Mouse (Mus musculus): ENCODE measurements around the gene Ralgps1. TPM values are rescaled to one million over a fixed set of nuclear protein-coding genes. Genes with fewer than 3 reads are reported as not detected.

Gene Ralgps1
- total RNA-seq, 2 experiments from 2014 or later, result 2.0 to 3.3 TPM

DNA sequence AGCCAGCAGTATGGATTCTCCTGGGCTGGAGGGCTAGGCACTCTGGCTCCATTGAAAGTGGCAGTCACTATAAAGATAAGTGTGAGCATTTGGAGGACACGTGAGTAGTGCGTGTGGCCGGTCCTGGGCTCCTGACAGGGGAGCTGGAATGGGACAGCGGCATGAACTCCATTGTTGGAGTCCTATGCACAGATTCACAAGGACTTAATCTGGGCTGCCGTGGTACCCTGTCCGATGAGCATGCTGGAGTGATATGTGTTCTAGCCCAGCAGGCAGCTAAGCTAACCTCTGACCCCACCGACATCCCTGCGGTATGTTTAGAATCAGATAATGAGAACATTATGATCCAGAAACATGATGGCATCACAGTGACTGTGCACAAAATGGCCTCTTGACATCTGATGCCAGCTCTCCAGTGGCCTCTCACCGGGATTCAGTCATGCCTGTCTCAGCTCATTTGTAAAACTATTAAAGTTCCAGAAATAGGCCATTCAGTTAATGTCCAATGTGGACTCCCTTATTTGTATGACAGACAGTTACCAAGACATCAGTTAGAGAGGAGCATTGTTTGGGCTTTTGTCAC is 48.2 kb downstream of the Ralgps1 start:
- peak; percentile 27 for DNase-seq (ENCODE audit: low spot score)

- DNase-seq (ENCODE audit: low spot score), result no peak
Observed at GRCm38 (mm10) chr2:33321641-33322040, 49.6 kb downstream of the Ralgps1 start.

DNA sequence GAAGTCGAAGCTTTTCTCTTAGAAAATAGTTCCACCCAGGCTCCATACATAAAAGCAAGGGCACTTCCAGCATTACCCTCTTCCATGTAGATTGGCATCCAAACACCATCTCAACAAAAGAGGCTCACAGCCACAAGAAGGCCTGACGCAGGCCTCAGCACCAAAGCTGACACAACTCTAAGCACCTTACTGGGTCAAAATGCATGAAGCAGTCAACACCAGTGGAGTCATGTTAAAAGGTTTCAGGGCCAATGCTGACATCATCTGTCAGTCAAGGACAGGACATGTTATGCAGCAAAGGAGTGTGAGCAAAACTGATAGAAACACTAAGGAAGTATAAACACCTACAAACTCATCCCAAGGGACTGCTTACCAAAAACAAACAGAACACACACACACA is 50.3 kb downstream of the Ralgps1 start:
- DNase-seq (ENCODE audit: low spot score), result no peak

DNA sequence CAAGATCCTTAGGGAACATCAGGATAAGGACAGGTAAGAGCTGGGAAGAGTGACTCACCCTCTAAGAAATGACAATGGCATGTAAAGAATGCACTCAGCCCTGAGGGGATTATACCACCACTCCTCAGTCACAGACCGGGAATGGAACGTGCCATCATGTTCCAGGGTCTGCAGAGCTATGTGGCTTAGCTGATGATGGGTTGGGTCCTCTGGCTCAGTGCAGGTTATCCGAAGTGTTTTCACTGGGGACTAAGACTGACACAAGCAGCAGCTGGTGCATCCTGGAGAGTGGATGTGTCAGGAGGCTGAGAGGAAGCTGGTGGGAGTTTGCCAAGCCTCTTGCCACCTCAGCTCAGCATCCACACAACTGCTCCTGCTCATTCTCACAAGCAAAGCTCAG is 50.7 kb downstream of the Ralgps1 start:
- DNase-seq (ENCODE audit: low spot score), result no peak

GRCm38 (mm10) chr2:33319934-33320333 is 51.4 kb downstream of the Ralgps1 start:
- DNase-seq (ENCODE audit: low spot score), result no peak

DNA sequence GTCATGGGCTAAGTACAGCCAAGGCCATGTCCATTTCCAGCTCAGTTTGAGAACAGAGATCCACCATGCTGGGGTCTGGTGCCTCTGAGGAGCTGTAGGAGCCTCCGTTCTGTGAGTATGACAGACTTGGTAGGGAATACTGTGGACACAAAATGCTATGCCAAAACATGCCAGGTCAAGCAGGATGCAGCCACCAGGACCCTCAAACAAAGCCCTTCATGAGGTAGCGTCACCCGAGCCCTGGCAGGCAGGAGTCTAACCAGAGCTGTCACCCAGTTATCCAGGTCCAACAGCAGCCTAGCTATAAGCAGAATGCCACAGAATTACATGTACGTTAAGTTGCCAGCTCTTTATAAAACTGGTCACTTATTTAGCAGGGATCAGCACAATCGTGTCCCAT is 51.8 kb downstream of the Ralgps1 start:
- no peak for DNase-seq (ENCODE audit: low spot score)

GRCm38 (mm10) chr2:33318491-33318964 is 52.8 kb downstream of the Ralgps1 start:
- no peak for DNase-seq (ENCODE audit: low spot score)

DNA sequence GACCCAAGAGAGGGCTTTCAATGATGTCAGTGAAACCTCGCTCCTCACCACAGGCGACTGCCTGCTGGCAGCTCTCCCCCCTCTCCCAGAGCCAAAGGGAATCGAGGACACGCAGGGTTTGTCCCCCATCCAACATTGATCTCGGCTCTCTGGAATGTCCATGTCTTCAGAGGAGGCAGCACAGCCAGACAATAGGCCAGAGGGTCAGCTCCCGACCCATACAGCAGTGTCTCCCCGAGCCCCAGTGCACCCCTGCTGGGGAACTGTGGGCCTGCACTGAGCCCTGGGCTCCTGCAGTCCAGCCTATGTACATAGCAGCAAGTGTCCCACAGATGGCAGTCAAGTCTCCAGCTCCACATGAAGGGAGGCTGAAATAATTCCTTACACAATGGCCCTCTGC is 54.8 kb downstream of the Ralgps1 start:
- peak; percentile 93 for DNase-seq (ENCODE audit: low spot score)

- DNase-seq (ENCODE audit: low spot score), result no peak
Observed at GRCm38 (mm10) chr2:33316063-33316405, 55.3 kb downstream of the Ralgps1 start.

GRCm38 (mm10) chr2:33315233-33316062 is 55.8 kb downstream of the Ralgps1 start:
- no peak for DNase-seq (ENCODE audit: low spot score)

DNA sequence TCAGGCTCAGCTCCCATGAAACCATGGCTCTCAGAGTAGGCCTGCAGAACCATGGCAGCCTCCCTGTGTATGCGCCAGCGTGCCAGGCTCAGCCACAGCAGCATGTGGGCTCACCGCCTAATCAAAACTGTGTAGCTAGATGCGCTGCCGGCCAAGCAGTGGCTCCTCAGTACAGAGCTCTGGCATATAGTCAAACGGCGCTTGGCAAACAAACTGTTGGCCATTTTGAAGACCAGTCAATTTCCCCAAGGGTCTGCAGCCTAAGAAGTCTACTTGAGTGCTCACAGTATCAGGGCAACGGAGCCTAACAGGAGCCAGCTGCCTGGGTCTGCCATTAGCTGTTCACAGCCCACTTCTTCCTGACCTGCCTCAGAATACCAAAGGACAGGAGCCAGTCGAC is 61.9 kb downstream of the Ralgps1 start:
- no peak for DNase-seq (ENCODE audit: low spot score)

DNA sequence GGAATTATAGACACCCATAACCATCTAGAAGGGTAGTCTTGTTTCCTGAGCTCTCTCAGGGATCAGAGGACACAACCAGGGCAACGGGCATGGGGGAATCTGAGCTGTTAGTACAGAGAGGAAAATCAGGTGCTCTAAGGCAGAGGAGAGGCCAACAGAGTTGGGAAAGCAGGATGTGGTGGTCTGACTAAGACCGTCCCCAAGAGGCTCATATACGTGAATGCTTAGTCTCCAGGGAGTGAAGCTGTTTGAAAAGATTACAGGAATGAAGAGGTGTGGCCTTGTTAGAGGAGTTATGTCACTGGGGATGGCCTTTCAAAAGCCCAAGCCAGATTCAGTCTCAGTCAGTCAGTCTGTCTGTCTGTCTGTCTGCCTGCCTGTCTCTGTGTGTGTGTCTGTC is 64.7 kb downstream of the Ralgps1 start:
- no peak for DNase-seq (ENCODE audit: low spot score)

GRCm38 (mm10) chr2:33303416-33303947 is 67.8 kb downstream of the Ralgps1 start:
- DNase-seq (ENCODE audit: low spot score), result peak; percentile 34

- DNase-seq (ENCODE audit: low spot score), result no peak
Observed at GRCm38 (mm10) chr2:33302828-33303227, 68.5 kb downstream of the Ralgps1 start.

DNA sequence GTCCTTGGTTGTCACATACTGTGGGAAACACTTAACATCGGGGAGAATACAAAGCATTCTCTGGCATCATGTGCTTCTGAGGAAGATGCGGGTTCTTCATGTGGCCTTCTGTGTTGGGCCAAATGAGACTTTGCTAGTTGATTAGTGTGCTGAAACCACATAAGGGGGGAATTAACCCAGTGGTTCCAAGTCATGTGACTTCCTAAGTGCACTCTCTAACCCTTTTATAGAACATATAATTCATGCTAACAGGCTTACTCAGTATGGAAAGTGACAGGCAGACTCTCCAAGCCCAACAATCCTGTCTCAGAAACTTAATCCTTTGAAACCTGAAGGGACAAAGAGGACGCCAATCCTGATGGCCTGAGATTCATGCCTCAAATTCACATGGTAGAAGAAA is 68.9 kb downstream of the Ralgps1 start:
- no peak for DNase-seq (ENCODE audit: low spot score)

DNA sequence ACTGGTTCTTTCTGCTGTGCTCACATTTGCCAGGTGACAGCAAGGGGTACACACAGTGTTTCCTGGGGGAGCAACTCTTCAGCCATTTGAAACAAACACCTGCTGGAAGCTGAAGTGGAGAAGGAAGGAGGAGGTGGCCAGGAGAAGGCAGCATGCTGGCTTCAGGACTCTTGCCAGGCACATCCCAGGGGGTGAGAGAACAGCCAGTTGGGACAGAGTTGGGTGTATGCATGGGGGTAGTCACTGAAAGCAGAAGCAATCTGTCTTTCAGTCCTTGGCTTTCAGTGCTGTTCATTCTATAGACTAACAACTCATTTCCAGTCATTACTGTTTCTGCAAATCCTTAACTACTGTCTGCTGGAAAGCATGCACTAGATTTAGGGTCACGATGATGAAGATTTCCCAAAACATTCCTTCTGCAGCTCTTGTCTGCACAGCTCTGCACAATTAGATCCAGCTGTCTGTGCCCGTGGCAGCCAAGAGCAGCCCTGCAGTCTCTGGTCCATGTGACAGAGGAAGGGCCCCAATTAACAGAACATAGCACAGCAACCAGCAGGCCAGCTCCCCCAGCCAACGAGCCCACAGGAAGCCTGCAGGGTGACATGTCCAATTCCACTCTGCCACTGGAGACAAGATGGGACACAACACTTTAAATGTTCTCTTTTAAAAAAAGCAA is 70.8 kb downstream of the Ralgps1 start:
- no peak for DNase-seq (ENCODE audit: low spot score)

DNA sequence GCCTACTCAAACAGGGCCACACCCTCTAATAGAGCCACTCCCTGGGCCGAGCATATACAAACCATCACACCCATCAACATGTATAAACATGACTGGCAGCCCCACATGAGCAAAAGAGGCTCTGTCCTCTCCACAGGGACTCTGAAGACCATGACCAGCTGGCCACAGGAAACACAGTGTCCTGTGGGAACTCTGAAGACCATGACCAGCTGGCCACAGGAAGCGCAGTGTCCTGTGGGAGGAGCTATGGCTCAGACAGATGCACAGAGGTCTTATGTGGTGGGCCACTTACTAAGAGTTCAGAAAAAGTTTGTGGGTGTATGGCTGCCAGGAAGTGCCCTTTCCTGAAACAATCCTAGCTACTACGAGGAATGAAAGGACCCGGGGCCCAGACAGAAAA is 72.4 kb downstream of the Ralgps1 start:
- no peak for DNase-seq (ENCODE audit: low spot score)

DNA sequence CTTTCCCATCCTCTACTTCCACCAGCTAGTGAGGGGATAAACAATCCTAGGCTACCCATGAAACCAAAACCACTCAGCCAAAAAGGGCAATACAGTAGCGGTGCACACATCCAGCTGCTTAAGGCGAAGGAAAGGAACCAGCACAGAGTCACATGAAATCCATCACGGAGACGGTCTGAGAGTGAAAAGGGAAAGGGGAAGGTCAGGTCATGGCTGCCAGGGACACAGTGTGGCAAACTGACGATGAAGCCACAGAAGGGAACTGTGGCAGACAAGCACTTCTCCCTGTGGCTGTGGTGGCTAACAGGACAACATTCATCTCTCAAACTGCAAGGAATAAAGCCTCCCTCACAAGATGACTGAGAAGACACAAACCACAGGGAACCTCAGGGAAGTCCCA is 76.2 kb downstream of the Ralgps1 start:
- no peak for DNase-seq (ENCODE audit: low spot score)

DNA sequence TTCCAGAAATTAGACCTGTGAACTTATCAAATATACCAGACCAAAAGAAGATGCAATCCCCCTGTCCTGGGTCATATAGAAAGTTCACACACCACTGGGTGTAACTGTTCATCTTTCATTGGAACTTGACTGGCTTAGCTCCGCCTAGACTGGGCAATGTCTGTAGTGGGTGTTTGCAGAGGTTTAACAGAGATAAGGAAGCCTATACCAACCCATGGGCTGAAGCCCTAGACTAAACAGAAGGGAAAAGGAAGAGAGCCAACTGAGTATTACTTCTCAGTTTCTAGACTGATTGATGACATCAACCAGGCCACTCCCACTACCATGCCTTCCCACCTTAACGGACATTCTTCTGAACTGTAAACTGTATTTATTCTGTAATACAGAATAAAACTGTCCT is 79.2 kb downstream of the Ralgps1 start:
- DNase-seq (ENCODE audit: low spot score), result no peak

- DNase-seq (ENCODE audit: low spot score), result no peak
Observed at GRCm38 (mm10) chr2:33290491-33290890, 80.8 kb downstream of the Ralgps1 start.

- no peak for DNase-seq (ENCODE audit: low spot score)
Observed at GRCm38 (mm10) chr2:33288837-33289236, 82.4 kb downstream of the Ralgps1 start.

DNA sequence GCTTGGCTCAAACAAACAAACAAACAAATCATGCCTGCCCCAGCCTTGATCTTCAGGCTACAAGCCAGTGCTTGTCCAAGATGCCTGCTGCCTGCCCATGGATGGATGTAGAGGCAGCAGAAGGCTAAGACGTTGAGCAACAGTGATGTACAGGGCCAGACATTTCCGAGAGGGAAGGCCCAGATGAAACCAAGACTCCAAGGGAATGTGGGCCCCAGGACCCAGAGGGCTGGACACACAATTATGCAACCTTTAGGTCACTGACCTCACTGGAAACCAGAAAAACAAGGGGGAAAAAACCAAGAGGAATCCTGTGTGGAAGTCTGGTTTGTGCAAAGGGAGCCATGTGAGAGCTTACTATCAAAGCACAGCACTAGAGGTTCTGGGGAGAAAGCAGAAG is 87.6 kb downstream of the Ralgps1 start:
- DNase-seq (ENCODE audit: low spot score), result no peak

Measured in gastrocnemius, adult 18-20 months (tissue).